Mouse (Mus musculus) limb, embryonic 14.5 days (tissue): ENCODE results near the gene Stard3. TPM values are rescaled to one million over a fixed set of nuclear protein-coding genes. Genes with fewer than 3 reads are reported as not detected.
A peak's percentile ranks its signal among the peaks of the same experiment; 100 is the strongest.

Experiments
- ATAC-seq: fragments of 200-750 bp; cut with Nextera tagmentation; 2 replicates; pipeline ENCODE4 v1.8.0; 2017; ENCODE audit warnings: low read depth, moderate number of reproducible peaks, moderate TSS enrichment; ENCODE audit not compliant: low FRiP score
- DNase-seq: peaks from one replicate; pipeline ENCODE4 v3.0.0-alpha.2; 2015; ENCODE audit warnings: low spot score
- H3K27ac ChIP-seq: fragments of 300-500 bp; sonication (generic); replicated peaks from 2 replicates; pipeline ENCODE4 v1.5.1; 2014; ENCODE audit warnings: low read depth, mild to moderate bottlenecking, low read length, moderate library complexity, mixed read lengths
- H3K27me3 ChIP-seq: fragments of 300-500 bp; sonication (generic); 2 replicates; pipeline ENCODE4 v1.6.1; 2014; ENCODE audit warnings: low read length, mixed read lengths; ENCODE audit not compliant: control insufficient read depth, insufficient read depth
- H3K36me3 ChIP-seq: fragments of 300-500 bp; sonication (generic); 2 replicates; pipeline ENCODE4 v1.6.1; 2014; ENCODE audit warnings: mild to moderate bottlenecking, low read length, moderate library complexity, mixed read lengths; ENCODE audit not compliant: control insufficient read depth, insufficient read depth
- H3K4me1 ChIP-seq: fragments of 300-500 bp; sonication (generic); 2 replicates; pipeline ENCODE4 v1.6.1; 2014; ENCODE audit warnings: antibody characterized with exemption, low read length, mixed read lengths; ENCODE audit not compliant: control insufficient read depth, insufficient read depth
- H3K4me2 ChIP-seq: fragments of 300-500 bp; sonication (generic); replicated peaks from 2 replicates; pipeline ENCODE4 v1.6.1; 2014; ENCODE audit warnings: low read depth, mild to moderate bottlenecking, low read length, moderate library complexity; ENCODE audit not compliant: severe bottlenecking
- H3K4me3 ChIP-seq: fragments of 300-500 bp; sonication (generic); replicated peaks from 2 replicates; pipeline ENCODE4 v1.5.1; 2014; ENCODE audit warnings: low read length
- H3K9ac ChIP-seq: fragments of 300-500 bp; sonication (generic); 2 replicates; pipeline ENCODE4 v1.6.1; 2014; ENCODE audit warnings: mild to moderate bottlenecking, low read depth, low read length, moderate library complexity; ENCODE audit not compliant: severe bottlenecking
- H3K9me3 ChIP-seq: fragments of 300-500 bp; sonication (generic); 2 replicates; pipeline ENCODE4 v1.6.1; 2016; ENCODE audit warnings: low read length; ENCODE audit not compliant: control insufficient read depth
- POLR2A ChIP-seq: fragments of 200-500 bp; IDR thresholded peaks from 2 replicates; pipeline ENCODE4 v1.8.0; 2012; ENCODE audit warnings: inconsistent platforms, mild to moderate bottlenecking, moderate library complexity, borderline replicate concordance; ENCODE audit not compliant: insufficient read depth, insufficient read length; ENCODE audit errors: extremely low read depth
- WGBS: fragments of 180-500 bp; shearing (Covaris S2); extraction: QIAGEN DNeasy Blood & Tissue Kit; methylation state at CpG from one replicate; pipeline ENCODE4 v1.1.7; 2014; 5-methylcytosine and 5-hydroxymethylcytosine counted together
- polyA plus RNA-seq, 2 experiments: library from polyadenylated mRNA; depleted of rRNA in 1 of 2; stranded (reverse) in 1 of 2; unstranded in 1 of 2; fragments of >200 nt; fragmentation: Nextera tagmentation in 1 of 2; extraction: Ambion mirVana in 1 of 2; gene quantifications; 2 replicates each; pipeline versions ENCODE4 v1.2.1 to v1.2.3; 2012 to 2014

Stard3 gene
- polyA plus RNA-seq, 2 experiments: 36.9 to 78.2 TPM

DNA sequence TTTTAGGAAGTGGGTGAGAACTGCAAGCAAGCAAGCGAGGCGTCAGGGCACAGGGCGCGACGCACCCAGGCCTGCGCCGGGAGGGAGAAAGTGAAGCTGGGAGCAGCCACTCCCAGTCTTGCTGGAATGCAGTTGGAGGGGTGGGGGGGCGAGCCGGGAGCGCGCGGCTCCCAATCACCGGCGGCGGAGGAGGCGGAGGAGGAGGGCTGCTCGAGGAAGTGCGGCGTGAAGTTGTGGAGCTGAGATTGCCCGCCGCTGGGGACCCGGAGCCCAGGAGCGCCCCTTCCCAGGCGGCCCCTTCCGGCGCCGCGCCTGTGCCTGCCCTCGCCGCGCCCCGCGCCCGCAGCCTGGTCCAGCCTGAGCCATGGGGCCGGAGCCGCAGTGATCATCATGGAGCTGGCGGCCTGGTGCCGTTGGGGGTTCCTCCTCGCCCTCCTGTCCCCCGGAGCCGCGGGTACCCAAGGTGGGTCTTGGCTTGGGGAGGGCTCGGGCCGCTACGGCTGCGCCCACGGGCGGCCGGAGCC lies 54.2 kb downstream of the Stard3 start, which contains the start of gene Erbb2:
Gene Erbb2, plus strand, starts transcription at position 198 of the 524 bp plus-strand sequence.
- peak within 1 kb of the TSS; percentile 99 for H3K4me3 ChIP-seq
- peak; percentile 50; the same call in 1 of the 2 replicates for TF ChIP-seq POLR2A
- peak within 1 kb of the TSS; percentile 98 for H3K27ac ChIP-seq
- H3K4me2 ChIP-seq: peak within 1 kb of the TSS; percentile 62
- ATAC-seq (peak; percentile 86), DNase-seq (peak; percentile 84)
- H3K36me3 ChIP-seq: peaks cover 3% of the 10 kb centered on the region; the same call in 1 of the 2 replicates
- under 1% methylated on average over 25 of the region's 49 CpGs for WGBS
- H3K9me3 ChIP-seq: no peaks in the 10 kb centered on the region
- peaks cover 30% of the 10 kb centered on the region for H3K4me1 ChIP-seq
- H3K9ac ChIP-seq: peak within 1 kb of the TSS; percentile 95
- no peaks in the 10 kb centered on the region for H3K27me3 ChIP-seq

GRCm38 (mm10) chr11:98412797-98413301 lies 54.7 kb downstream of the Stard3 start:
- no peak for TF ChIP-seq POLR2A
- DNase-seq: peak; percentile 66
- peak; percentile 51 for ATAC-seq

DNA sequence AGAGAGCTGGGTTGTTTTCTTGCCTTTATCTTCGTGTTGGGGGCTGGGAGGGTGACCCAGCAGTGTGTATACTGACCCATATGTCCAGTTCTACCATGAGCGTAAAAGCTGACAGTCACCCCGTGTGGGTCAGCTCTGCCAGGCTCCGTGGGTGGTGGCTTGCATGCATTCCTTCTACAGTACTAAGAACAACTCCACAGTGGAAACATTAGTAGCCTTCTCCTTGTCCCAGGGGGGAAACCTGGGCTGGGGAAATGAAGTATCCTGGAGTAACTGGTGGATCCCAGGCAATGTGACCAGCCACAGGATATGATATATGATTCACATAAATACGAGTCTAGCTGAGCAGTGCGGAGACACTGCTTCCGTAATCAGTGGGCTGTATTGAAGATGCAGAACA lies 55.6 kb downstream of the Stard3 start:
- Histone ChIP-seq H3K4me2 (peak overlapping the region; percentile 62), H3K27ac (no peak overlapping the region), H3K36me3 (peaks cover 6% of the 10 kb centered on the region), H3K9me3 (no peaks in the 10 kb centered on the region), H3K4me3 (peak overlapping the region; percentile 99), H3K4me1 (peaks cover 28% of the 10 kb centered on the region), H3K27me3 (no peaks in the 10 kb centered on the region), H3K9ac (peak overlapping the region; percentile 95)
- WGBS: 16% methylated on average over 7 of the region's 7 CpGs
- no peak for ATAC-seq
- TF ChIP-seq POLR2A: no peak
- no peak for DNase-seq

More at GRCm38 (mm10) chr11:98412797-98413301, 54.7 kb downstream of the Stard3 start:
- Histone ChIP-seq H3K36me3 (peaks cover 3% of the 10 kb centered on the region; the same call in 1 of the 2 replicates), H3K27me3 (no peaks in the 10 kb centered on the region), H3K4me3 (peak overlapping the region; percentile 99), H3K9ac (peak overlapping the region; percentile 95), H3K4me2 (peak overlapping the region; percentile 62), H3K27ac (peak overlapping the region; percentile 98), H3K4me1 (peaks cover 30% of the 10 kb centered on the region), H3K9me3 (no peaks in the 10 kb centered on the region)
- whole genome bisulfite sequencing: under 1% methylated on average over 31 of the region's 40 CpGs

DNA sequence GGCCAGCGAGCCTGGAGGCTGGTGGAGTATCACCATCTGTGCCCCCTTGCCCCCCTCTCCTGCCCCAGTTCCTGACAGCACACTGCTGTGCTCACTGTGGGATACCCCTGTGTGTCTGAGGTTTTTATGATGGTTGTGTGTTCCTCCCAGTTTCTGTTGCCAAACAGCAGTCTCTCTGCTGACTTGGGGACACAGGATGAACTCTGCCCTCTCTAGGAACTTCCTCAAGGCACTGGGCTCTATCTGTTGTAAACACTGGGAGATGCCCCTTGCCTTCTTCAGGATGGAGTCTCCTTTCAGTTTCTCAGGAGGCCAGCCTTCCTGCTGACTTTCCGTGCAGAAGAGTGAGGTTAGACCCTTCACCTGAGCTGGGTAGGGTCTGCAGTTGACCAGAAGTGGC lies 56.0 kb downstream of the Stard3 start:
- no peak for TF ChIP-seq POLR2A
- Histone ChIP-seq H3K27me3 (no peaks in the 10 kb centered on the region), H3K4me2 (peak overlapping the region; percentile 62), H3K36me3 (peaks cover 10% of the 10 kb centered on the region), H3K4me1 (peaks cover 24% of the 10 kb centered on the region), H3K4me3 (peak overlapping the region; percentile 99), H3K9me3 (no peaks in the 10 kb centered on the region), H3K9ac (peak overlapping the region; percentile 4; the same call in 1 of the 2 replicates), H3K27ac (no peak overlapping the region)
- 16% methylated on average over 2 of the region's 2 CpGs for WGBS
- no peak for DNase-seq
- no peak for ATAC-seq

GRCm38 (mm10) chr11:98417074-98417473 lies 58.9 kb downstream of the Stard3 start:
- Histone ChIP-seq H3K4me3 (no peak overlapping the region), H3K27me3 (no peaks in the 10 kb centered on the region), H3K4me2 (no peak overlapping the region), H3K36me3 (peaks cover 38% of the 10 kb centered on the region), H3K27ac (no peak overlapping the region), H3K9me3 (no peaks in the 10 kb centered on the region), H3K4me1 (peaks cover 13% of the 10 kb centered on the region), H3K9ac (no peak overlapping the region)
- no peak for DNase-seq
- no peak for TF ChIP-seq POLR2A
- WGBS: 54% methylated on average over 1 of the region's 1 CpGs
- no peak for ATAC-seq
